Mouse (Mus musculus) cortical plate, adult 2 months (tissue): ENCODE results near the gene Rassf3. TPM values are rescaled to one million over a fixed set of nuclear protein-coding genes. Genes with fewer than 3 reads are reported as not detected.

Experiments used
- H3K27ac ChIP-seq: fragments of 200-500 bp; 2 replicates; pipeline ENCODE4 v1.5.1; 2012; ENCODE audit warnings: low read length, control low read depth, inconsistent platforms; ENCODE audit not compliant: insufficient read depth
- H3K4me1 ChIP-seq: fragments of 200-500 bp; 2 replicates; pipeline ENCODE4 v1.6.1; 2011; ENCODE audit warnings: low read length; ENCODE audit not compliant: control insufficient read depth, insufficient read depth
- H3K4me3 ChIP-seq: fragments of 200-500 bp; 2 replicates; pipeline ENCODE4 v1.5.1; 2011; ENCODE audit warnings: mild to moderate bottlenecking, low read length, control low read depth; ENCODE audit not compliant: insufficient read depth
- CTCF ChIP-seq: fragments of 200-500 bp; IDR thresholded peaks from 2 replicates; pipeline ENCODE4 v1.5.1; 2011; ENCODE audit warnings: mild to moderate bottlenecking, control low read depth, low read length; ENCODE audit not compliant: insufficient read depth; ENCODE audit errors: extremely low read depth
- POLR2A ChIP-seq: fragments of 200-500 bp; IDR thresholded peaks from 2 replicates; pipeline ENCODE4 v1.6.1; 2011; ENCODE audit warnings: mild to moderate bottlenecking, low read length, control low read depth; ENCODE audit not compliant: insufficient read depth; ENCODE audit errors: extremely low read depth
- polyA plus RNA-seq: library from polyadenylated mRNA; depleted of rRNA; stranded (reverse); fragments of >200 nt; gene quantifications from 2 replicates; pipeline ENCODE4 v1.2.3, GENCODE M21; 2012

Gene Rassf3
- polyA plus RNA-seq, 1 experiment = 41.2 TPM

DNA sequence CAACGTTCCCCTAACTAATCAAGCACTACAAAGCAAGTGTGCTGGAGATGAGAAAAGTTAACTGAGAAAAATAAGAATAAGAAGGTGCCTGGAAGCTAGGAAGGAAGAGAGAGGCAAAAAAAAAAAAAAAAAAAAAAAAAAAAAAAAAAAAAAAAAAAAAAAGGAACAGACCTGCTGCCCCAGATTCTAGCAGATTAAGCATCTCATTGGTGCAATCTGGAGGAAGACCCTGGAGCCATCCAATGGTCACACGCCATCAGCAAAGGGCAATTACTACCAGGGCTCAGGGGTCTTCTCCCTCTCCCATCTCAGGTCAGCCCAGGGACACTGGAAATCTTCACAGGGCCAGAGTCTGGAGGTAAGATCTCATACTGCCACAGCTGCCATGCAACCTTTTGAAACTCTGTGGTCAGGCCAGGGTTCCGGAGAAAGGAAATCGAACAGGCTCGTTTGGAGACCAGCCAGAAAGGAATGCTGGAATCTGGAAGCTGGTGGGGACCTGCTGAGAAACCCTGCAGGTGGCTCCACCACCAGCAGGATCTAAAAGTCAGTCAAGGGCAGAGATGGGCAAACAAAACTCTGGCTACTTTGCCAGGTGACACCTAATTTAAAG, 49.6 kb downstream of the Rassf3 start:
- H3K4me3 ChIP-seq = no peak overlapping the region
- no peak overlapping the region for H3K27ac ChIP-seq
- peaks cover 14% of the 10 kb centered on the region for H3K4me1 ChIP-seq
- no peak for TF ChIP-seq CTCF

- Histone ChIP-seq H3K27ac (no peak overlapping the region), H3K4me1 (peaks cover 12% of the 10 kb centered on the region), H3K4me3 (no peak overlapping the region)
- TF ChIP-seq CTCF (no peak), POLR2A (no peak)
Observed at GRCm38 (mm10) chr10:121425506-121426025, 50.6 kb downstream of the Rassf3 start.

DNA sequence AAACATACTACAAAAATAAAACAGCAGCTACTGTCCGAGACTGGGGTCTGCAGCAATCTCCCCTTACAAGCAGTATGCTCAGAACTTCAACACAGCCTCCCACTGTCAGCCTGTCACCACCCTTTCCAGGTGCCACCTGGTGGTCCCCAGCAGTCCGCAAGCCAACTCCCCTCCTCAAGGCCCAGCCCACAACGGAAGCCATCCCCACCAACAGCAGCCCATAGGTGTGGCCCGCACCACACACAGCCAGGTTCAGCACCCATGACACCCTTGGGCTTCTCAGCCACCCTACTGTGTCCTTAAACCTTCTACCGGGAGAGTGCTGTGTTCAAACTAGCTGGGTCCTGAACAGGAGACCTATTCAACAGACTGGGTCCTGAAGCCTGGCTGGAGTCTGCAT, 51.1 kb downstream of the Rassf3 start:
- Histone ChIP-seq H3K27ac (no peak overlapping the region), H3K4me1 (peaks cover 12% of the 10 kb centered on the region), H3K4me3 (no peak overlapping the region)
- TF ChIP-seq POLR2A = no peak
- no peak for TF ChIP-seq CTCF

- TF ChIP-seq CTCF = no peak
- TF ChIP-seq POLR2A = no peak
- H3K27ac ChIP-seq = no peak overlapping the region
Observed at GRCm38 (mm10) chr10:121424455-121424854, 51.7 kb downstream of the Rassf3 start.

DNA sequence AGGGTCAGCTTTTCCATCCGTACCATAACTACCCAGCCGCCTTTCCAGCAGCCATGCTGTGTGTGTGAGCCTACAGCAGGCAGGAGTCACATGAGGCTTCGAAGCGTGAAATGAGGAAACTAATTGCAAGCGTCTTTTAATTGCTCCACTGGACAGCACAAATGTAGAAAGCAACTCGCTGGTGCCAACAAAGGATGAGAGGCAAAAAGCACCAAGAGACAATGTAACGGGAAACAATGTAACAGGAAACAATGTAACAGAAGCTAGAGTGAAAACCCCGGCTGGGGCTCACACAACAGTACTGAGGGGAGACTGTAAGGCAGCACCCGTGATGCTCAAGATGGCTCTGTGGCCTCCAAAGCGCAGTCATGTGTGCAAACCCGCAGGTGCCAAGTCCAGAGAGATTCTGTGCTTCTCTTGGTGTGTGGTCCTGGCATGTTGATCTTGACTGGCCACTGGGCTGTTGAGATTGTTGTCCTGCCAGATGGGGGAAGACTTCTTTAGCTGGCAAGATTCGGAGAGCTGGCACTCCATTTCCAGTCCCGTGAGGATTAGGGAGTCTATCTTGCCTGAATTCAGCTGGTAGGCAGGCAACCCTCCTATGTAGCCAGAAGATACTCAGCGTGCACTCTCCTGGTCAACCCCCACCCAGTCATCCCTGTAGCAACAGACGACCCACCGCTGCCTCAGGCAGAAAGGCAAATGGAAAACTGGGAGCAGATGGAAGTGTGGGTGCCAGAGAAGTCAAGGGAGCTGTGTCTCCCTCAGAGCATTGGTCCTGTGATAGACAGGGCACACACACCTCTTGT, 52.4 kb downstream of the Rassf3 start:
- Histone ChIP-seq H3K27ac (no peak overlapping the region), H3K4me1 (peaks cover 7% of the 10 kb centered on the region; the same call in 1 of the 2 replicates), H3K4me3 (no peak overlapping the region)
- TF ChIP-seq POLR2A (no peak), CTCF (no peak)

More at GRCm38 (mm10) chr10:121424455-121424854, 51.7 kb downstream of the Rassf3 start:
- Histone ChIP-seq H3K4me1 (peaks cover 9% of the 10 kb centered on the region), H3K4me3 (no peak overlapping the region)

GRCm38 (mm10) chr10:121422294-121422693, 53.9 kb downstream of the Rassf3 start:
- Histone ChIP-seq H3K4me3 (no peak overlapping the region), H3K4me1 (0 out of 2 replicates have a peak, but pooled peaks cover 2% of the 10 kb centered on the region), H3K27ac (no peak overlapping the region)
- TF ChIP-seq CTCF = no peak
- TF ChIP-seq POLR2A = no peak

DNA sequence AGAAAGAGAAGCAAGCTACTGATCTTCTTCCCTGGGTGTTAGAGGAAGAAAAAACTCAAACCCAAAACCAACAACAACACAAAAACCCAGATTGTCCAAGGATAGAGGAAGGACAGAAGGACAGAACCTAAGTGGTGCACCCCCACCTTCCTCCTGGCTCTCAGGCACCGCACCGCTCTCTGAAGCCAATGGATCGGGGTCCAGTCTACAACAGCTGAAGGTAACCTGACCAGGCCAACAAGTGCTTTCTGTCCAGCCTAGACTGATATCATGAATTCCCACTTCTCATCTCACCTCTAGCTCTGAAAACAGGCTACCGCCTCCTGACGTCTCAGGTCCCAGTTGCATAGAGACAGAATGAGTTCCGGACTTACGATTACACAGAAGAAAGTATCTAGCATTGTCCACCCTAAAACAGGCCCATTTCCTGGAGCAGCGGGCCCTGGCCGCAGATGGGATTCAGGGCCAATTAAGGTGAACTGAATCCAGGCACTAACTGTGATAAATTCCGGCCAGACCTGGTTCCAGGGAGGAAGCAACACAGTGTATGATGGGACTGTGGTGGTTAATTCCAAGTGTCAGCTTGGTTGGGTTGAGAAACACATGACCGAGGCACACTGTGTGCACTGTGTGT, 54.4 kb downstream of the Rassf3 start:
- Histone ChIP-seq H3K4me1 (0 out of 2 replicates have a peak, but pooled peaks cover 2% of the 10 kb centered on the region), H3K27ac (no peak overlapping the region), H3K4me3 (no peak overlapping the region)
- TF ChIP-seq CTCF (no peak), POLR2A (no peak)

GRCm38 (mm10) chr10:121421023-121421422, 55.1 kb downstream of the Rassf3 start:
- TF ChIP-seq CTCF = no peak
- no peak for TF ChIP-seq POLR2A
- Histone ChIP-seq H3K27ac (no peak overlapping the region), H3K4me1 (0 out of 2 replicates have a peak, but pooled peaks cover 2% of the 10 kb centered on the region), H3K4me3 (no peak overlapping the region)

DNA sequence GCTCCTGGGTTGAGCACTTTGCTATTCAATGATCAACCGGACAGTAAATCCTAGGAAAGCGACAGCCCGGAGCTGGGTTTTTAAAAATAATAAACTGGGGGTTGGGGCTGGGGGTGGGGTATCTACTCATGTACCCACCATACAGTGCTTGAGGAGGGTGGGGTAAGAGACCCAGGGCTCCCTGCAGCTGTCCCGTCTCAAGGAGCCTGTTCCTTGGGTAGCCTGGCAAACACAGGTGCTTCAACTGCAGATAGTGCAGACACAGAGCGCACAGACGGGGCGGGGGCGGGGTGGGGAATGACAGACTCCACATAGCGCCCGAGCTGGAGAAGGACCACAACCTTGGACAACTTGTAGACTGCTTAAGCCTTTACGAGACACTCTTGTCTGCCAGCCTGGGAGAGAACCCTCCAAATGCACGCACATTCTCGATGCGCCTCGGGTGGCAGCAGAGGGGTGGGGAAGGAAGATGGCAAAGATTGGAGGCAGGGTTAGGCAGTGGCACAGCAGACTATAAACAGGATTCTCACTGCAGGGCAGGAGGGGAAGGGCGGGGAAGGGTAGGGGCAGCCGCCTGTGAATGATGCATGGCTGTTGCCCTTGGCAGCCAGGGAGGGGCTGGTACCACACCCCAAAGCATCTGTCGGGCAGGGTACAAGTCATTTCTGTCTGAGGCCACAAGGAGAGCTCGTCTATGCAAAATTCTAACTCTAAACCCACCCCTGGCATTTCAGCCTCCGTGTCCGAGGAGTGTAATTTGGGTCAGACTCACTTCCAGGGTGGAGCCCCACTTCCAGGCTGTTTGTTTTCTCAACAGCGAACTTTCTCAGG, 56.3 kb downstream of the Rassf3 start:
- Histone ChIP-seq H3K4me3 (no peak overlapping the region), H3K4me1 (0 out of 2 replicates have a peak, but pooled peaks cover 2% of the 10 kb centered on the region), H3K27ac (no peak overlapping the region)
- TF ChIP-seq POLR2A = no peak
- TF ChIP-seq CTCF = no peak
